Mouse (Mus musculus) liver (tissue): ENCODE results near the gene Rasgrp4.
"Not testable (repeated sequence)": the region's sequence is repeated elsewhere in the genome, so short reads cannot be mapped to it uniquely, and the experiment has no call there.

ENCODE experiments used
- DNase-seq: peaks from one replicate; pipeline ENCODE4 v3.0.0-alpha.2; 2020; ENCODE audit warnings: mixed read lengths

The Rasgrp4 gene

GRCm38 (mm10) chr7:29134693-29135386 lies at the start of gene Rasgrp4:
Gene Rasgrp4 (plus strand): TSS chr7:29134851.
- DNase-seq, result peak; percentile 59

- DNase-seq, result no peak
Measured at GRCm38 (mm10) chr7:29085981-29086380, 48.7 kb upstream of the Rasgrp4 start.

- DNase-seq, result no peak
Measured at GRCm38 (mm10) chr7:29086902-29087301, 47.7 kb upstream of the Rasgrp4 start.

- DNase-seq, result no peak
Measured at GRCm38 (mm10) chr7:29088817-29089216, 45.8 kb upstream of the Rasgrp4 start.

GRCm38 (mm10) chr7:29097131-29097530 lies 37.5 kb upstream of the Rasgrp4 start:
- no peak for DNase-seq

GRCm38 (mm10) chr7:29101286-29102017 lies 33.2 kb upstream of the Rasgrp4 start:
- no peak for DNase-seq

- no peak for DNase-seq
Measured at GRCm38 (mm10) chr7:29108992-29109955, 25.4 kb upstream of the Rasgrp4 start.

GRCm38 (mm10) chr7:29118142-29118851 lies 16.4 kb upstream of the Rasgrp4 start:
- DNase-seq, result no peak

- no peak for DNase-seq
Measured at GRCm38 (mm10) chr7:29119526-29119925, 15.1 kb upstream of the Rasgrp4 start.

GRCm38 (mm10) chr7:29122821-29123220 lies 11.8 kb upstream of the Rasgrp4 start:
- DNase-seq, result no peak

GRCm38 (mm10) chr7:29123531-29124358 lies 10.9 kb upstream of the Rasgrp4 start:
- no peak for DNase-seq

GRCm38 (mm10) chr7:29124970-29125369 lies 9.7 kb upstream of the Rasgrp4 start, which contains the start of gene Ryr1:
Gene Ryr1 (minus strand): TSS chr7:29125179.
- DNase-seq, result peak; percentile 80

GRCm38 (mm10) chr7:29126173-29126915 lies 8.3 kb upstream of the Rasgrp4 start:
- DNase-seq, result peak; percentile 62

- DNase-seq, result no peak
Measured at GRCm38 (mm10) chr7:29128725-29129124, 5.9 kb upstream of the Rasgrp4 start.

- DNase-seq, result no peak
Measured at GRCm38 (mm10) chr7:29134230-29134629, 421 bp upstream of the Rasgrp4 start.

GRCm38 (mm10) chr7:29137429-29137828 lies 2.8 kb downstream of the Rasgrp4 start:
- no peak for DNase-seq

- not testable (repeated sequence) for DNase-seq
Measured at GRCm38 (mm10) chr7:29139237-29139636, 4.6 kb downstream of the Rasgrp4 start.

- DNase-seq, result no peak
Measured at GRCm38 (mm10) chr7:29141416-29141815, 6.8 kb downstream of the Rasgrp4 start.

GRCm38 (mm10) chr7:29144006-29144405 lies 9.4 kb downstream of the Rasgrp4 start:
- DNase-seq, result peak; percentile 30

- DNase-seq, result no peak
Measured at GRCm38 (mm10) chr7:29146625-29147367, 12.1 kb downstream of the Rasgrp4 start.
